Mouse (Mus musculus) layer of hippocampus, adult 2 months (tissue): ENCODE measurements around the gene Ppp3ca. TPM values are rescaled to one million over a fixed set of nuclear protein-coding genes. Genes with fewer than 3 reads are reported as not detected.
"Not testable (repeated sequence)": the region's sequence is repeated elsewhere in the genome, so short reads cannot be mapped to it uniquely, and the experiment has no call there.

ENCODE experiments used
- DNase-seq, 2 experiments: peaks; one replicate each; pipeline ENCODE4 v3.0.0; 2022; ENCODE audit warnings: low spot score in 2 of 2
- H3K27ac ChIP-seq: fragments of 200-600 bp; 2 replicates; pipeline ENCODE4 v1.8.1; 2022
- H3K4me3 ChIP-seq: fragments of 200-600 bp; 2 replicates; pipeline ENCODE4 v1.8.1; 2022; ENCODE audit warnings: mild to moderate bottlenecking
- CTCF ChIP-seq: fragments of 200-600 bp; conservative IDR thresholded peaks from 2 replicates; pipeline ENCODE4 v1.8.1; 2022; ENCODE audit warnings: antibody characterized with exemption, mild to moderate bottlenecking, moderate library complexity
- total RNA-seq, 2 experiments: library from RNA; stranded (reverse); gene quantifications; 2 replicates each; pipeline ENCODE4 v1.2.3; 2021

Gene Ppp3ca
- total RNA-seq, 2 experiments from 2014 or later: 1,343 to 1,371 TPM

DNA sequence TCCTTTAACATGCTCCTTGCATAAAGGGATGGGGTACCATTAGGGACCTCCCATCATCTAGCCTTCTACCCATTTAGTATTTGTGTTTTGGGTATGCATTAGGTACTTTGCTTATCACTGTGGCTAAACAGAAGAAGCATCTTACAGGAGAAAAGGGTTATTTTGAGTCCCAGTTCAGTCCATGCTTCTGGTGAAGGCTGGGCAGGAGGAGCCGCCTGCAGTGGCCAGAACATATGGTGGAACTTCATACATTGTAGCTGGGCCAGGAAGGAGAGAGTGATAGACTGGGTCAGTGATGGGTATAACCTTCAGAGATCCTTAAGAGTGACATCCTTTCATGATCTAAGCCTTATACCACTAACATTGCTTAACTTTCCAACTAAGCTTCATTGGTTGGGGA, 23.6 kb downstream of the Ppp3ca start:
- no peak for TF ChIP-seq CTCF
- DNase-seq: no peak
- Histone ChIP-seq H3K4me3 (no peak overlapping the region), H3K27ac (peak overlapping the region; percentile 36; the same call in 1 of the 2 replicates)

DNA sequence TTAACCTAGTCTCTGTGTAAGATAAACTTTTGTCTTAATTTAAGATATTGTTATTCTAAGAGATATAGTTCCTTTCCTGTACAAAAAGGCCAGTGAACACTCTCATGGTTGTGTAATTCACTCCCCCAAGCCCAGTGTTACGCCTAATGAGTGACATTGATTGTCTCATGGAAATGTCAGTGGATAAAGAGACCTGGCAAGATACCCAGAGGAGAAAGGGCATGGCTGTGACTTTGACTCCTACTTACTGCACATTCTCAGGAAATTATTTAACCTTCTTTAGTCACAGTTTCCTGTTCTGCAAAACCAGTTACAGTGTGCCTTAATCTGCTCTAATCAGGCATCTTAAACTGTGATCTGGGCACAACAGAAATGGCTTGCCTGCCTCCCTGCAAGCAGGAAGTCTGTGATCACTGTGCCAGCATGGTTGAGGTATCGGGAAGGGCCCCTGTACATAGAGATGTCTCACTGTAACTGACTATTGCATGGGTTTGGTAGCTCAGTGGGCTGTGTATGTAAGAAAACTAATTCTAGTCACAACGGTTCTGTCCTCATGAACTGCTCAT, 27.8 kb downstream of the Ppp3ca start:
- no peak for DNase-seq
- Histone ChIP-seq H3K4me3 (no peak overlapping the region), H3K27ac (peak overlapping the region; percentile 5; the same call in 1 of the 2 replicates)
- no peak for TF ChIP-seq CTCF

DNA sequence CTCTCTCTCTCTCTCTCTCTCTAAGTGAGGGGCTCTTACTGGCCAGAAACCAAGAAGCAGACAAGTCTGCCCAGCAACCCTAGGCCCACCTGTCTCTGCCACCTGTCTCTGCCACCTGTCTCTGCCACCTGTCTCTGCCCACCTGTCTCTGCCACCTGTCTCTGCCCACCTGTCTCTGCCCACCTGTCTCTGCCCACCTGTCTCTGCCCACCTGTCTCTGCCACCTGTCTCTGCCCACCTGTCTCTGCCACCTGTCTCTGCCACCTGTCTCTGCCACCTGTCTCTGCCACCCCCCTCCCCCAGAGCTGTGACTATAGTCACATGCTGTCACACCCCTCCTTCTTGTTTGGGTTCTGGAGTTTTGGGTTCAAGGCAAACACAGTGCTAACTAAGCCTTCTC, 29.8 kb downstream of the Ppp3ca start:
- not testable (repeated sequence) for H3K4me3 ChIP-seq, DNase-seq
- peak overlapping the region; percentile 56; the same call in 1 of the 2 replicates for H3K27ac ChIP-seq

DNA sequence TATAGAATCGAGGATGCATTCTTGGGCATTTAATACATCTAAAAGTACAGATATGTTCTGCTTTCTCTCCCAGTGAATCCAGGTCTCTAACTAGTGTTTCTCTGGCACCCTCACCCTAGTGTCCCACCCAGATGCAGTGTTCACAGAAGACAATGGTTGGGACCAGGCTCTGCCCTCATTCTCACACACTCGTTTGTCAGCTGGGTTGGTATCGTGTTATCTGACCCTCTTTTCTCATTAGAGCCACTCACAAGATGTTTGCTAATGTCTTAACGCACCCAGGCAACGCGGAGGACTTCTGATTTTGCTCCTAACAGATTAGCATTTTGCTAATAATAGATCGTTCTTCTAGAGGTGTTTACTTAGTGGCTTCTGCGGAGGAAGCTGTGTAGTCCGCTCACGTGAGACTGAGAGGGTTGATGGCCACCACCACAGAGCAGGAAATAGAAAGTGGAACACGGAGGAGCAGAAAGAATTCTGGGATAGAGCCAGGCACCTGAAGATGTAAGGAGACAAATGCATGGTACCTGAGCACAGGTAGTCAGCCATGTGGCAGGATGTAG, 30.6 kb downstream of the Ppp3ca start:
- Histone ChIP-seq H3K27ac (peak overlapping the region; percentile 56; the same call in 1 of the 2 replicates), H3K4me3 (peak overlapping the region; percentile 2; the same call in 1 of the 2 replicates)
- TF ChIP-seq CTCF: no peak
- no peak for DNase-seq

DNA sequence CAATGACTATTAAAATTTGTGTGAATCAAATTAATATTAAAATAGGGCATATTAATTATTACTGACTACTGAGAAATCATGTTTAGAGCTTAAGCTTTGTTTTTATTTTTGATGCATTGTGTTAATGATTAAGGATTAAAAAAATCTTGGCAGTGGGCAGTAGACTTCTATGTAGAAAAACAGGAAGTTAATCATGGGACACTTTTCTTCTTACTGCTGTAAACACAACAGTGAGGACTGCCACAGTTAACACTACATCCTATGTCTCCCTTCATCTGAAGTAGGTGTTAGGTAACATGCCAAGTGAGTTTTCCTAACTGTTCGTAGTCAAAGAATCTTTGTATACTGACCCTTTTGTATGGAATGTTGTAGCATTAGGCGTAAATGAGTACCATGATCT, 32.9 kb downstream of the Ppp3ca start:
- TF ChIP-seq CTCF: no peak
- DNase-seq: no peak
- peak overlapping the region; percentile 28; the same call in 1 of the 2 replicates for H3K27ac ChIP-seq
- H3K4me3 ChIP-seq: no peak overlapping the region

DNA sequence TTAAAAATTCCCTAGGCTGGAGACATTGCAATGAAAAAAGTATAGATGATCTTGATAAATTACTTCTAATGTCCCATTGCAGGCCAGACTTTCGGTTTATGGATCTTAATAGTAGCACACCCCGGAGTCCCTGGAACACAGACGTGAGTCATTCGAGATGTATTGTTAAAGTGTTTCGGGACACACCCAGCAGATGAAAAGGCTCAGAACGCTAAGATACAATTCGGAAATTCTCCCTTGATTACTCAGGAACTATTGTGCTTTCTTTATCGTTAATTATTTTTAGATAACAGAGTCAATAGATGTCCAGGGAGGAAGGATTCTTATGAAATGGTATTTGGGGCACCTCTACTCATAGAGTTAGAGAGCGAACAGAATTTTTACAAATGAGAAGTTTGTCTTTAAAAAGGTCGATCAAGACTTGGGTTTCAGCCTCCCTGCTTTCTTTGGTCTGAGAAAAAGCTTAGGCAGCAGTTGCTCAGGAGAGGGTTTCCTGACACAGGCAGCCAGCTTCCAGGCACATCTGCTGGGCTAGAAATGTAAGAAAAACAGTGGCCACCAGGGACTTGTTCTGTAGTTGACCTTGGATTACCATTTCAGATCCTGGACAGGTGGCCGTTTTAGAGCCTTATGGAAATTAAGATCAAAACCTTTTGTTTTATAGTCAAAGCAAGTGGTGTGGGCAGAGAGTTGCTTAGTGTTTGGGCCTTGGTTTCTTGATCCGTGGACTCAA, 34.8 kb downstream of the Ppp3ca start:
- H3K4me3 ChIP-seq: no peak overlapping the region
- TF ChIP-seq CTCF: no peak
- peak overlapping the region; percentile 58 for H3K27ac ChIP-seq
- DNase-seq: no peak

DNA sequence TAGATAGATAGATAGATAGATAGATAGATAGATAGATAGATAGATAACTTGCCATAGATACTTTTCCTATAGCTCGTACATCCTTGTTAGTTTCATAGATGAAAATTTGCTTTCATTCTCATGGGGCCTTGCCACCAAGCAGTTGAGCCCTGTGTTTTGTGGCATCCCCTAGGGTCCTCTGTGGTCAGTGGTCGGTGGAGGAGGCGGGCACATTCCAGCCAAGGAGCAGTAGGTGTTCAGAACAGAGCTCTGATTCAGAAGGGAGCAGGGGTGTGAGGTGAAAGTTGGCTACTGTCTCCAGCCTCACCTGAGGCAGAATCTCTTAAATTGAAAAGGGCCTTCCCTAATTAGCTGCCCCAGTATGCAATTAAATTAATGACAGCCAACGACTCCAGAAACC, 36.1 kb downstream of the Ppp3ca start:
- Histone ChIP-seq H3K4me3 (no peak overlapping the region), H3K27ac (peak overlapping the region; percentile 58; the same call in 1 of the 2 replicates)
- TF ChIP-seq CTCF: no peak
- no peak for DNase-seq

DNA sequence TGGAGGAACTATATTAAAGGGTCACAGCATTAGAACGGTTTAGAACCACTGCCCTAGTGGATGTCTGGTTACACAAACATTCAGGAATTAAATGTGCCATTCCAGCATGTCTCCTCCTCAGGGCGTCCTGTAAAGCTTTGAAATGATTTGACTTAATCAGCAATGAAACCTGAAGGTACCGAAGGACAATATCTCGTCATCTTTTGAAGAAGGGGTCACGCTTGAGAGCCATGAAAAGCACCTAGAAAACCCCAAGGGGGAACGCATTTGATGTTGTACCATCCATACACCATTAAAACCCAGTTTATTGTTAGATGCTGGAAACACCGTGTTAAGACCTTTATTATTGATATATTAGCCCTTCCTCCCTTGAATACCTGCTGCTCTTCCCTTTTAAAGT, 36.8 kb downstream of the Ppp3ca start:
- Histone ChIP-seq H3K27ac (no peak overlapping the region), H3K4me3 (no peak overlapping the region)
- no peak for TF ChIP-seq CTCF
- no peak for DNase-seq

DNA sequence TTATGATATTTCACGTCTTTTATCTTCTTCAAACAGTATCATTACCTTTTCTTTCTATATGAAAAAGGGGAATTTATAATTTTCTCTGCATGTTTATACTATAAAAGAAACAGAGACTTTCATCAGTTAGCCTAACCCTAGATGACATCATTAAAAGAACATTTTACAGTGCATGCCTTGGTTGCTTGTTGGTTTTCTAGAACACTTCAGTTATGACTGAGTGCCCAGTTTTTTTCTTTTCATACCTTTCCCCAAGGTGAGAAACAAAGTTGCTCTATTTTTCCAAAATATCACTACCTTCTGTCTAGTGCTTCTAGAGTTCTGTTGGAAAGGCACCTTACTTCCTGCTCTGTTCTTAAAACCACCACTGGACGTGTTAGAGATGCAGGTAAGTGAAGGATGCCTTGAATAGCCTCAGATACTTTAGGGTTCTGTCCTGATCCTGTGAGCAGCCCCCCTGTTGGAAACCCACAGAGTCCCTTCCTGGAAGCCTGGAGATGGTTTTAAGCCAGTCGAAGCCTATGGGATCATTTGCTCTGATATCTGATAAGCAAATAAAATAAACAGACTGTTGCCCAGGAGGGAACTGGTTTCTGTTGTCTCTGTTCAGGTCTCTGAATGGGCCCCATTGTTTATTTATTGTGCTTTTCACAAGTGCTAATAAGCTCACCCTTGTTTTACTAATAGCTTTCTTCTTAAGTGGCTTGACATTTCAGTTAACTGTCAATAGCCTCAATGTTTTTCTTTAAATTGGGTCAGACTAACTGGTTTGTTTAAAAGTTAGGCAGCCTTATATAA, 37.5 kb downstream of the Ppp3ca start:
- Histone ChIP-seq H3K27ac (peak overlapping the region; percentile 43; the same call in 1 of the 2 replicates), H3K4me3 (no peak overlapping the region)
- no peak for TF ChIP-seq CTCF
- DNase-seq: no peak

DNA sequence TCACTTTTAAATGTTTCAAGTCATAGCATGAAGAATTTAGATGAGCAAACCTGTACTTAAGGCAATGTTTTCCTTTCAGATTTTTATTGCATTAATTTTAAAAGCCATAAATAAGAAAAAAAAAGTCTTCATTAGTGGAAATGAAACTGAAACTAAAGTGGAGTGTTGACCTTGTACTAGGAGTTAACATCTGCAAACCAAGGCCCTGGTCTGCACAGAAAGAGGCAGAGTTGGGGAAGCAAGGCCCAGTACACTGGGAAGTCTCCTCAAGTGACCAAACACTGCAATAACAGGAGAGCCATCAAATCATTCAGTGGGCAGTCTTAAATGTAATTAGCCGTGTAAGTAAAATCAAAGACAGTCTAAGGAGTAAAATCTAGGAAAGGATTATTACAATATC, 38.3 kb downstream of the Ppp3ca start:
- H3K27ac ChIP-seq: peak overlapping the region; percentile 43; the same call in 1 of the 2 replicates
- H3K4me3 ChIP-seq: no peak overlapping the region
- no peak for TF ChIP-seq CTCF
- DNase-seq: no peak

DNA sequence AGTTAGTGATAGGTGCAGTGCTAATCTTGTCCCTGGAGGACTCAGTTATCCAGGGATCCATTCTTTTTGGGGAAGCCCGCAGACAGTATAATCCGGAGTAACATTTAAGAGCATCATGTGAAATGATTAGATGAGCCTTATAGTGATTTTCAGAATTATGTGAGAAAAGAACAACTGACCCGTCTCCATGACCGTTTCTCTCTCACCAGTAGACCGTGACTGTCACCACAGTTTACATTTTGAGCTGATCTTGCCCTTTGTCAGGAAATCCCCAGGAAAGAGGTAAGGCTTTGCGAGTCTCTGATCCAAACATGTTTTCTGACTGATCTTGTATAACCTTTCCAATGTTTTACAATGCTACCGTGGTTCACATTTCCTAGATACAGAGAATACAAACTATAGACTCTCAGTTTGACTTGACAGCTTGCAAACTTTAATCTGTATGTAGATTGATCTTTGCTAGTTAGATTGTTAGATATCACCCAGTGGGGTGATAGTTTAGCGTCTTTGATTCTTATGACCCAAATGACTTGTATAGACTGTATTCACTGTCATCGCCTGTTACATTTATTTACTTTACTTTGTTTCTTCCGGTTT, 40.5 kb downstream of the Ppp3ca start:
- TF ChIP-seq CTCF: no peak
- Histone ChIP-seq H3K4me3 (no peak overlapping the region), H3K27ac (no peak overlapping the region)
- no peak for DNase-seq

DNA sequence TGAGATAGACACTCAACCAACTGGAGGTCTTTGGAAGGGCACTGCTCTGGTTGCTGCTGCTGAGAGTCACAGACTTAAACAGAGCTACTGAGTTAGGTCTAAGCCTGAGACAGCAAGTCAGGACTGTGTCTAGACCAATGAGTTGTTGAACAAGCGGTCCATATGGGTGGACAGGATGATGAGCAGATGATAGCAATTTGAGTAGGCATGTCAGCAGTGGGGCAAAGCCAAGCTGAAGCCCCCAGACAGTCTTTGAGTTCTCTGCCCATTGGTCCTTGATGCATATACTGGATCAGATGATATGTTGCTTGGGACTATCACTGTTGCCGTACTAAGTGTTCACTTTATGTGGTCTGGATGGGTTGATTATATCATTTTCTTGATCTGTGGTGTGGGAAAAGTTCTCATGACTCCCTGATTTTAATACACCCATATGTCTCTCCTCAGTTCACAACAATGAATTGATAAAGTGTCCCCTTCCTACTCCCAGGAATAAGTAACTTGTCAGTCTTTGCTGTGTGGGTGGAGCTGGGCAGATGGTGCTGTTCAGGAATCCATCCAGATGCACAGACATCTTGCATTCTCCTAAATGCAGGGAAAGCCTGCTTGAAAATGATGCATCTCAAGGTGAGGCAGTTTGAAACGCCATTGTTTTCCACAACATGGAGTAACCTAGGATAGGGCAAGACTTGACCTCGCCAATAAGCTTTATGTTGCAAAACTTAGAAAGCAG, 44.5 kb downstream of the Ppp3ca start:
- peak; percentile 47 to 64 for DNase-seq
- TF ChIP-seq CTCF: no peak
- Histone ChIP-seq H3K4me3 (no peak overlapping the region), H3K27ac (peak overlapping the region; percentile 40)
